Comparison of ENCODE assay signal across 9 mouse cellular contexts in genomic region chr2:118762784-118763148, GRCm38 (mm10). TPM values are rescaled to one million over a fixed set of nuclear protein-coding genes. Genes with fewer than 3 reads are reported as not detected.
DNase-seq lines count a peak whose midpoint lies in the region; ATAC-seq lines count a peak whose summit lies in the region.
"Had no signal": no experiment of that assay in that cellular context is flagged by ENCODE, and none has a peak within 500 bp of the region (broad histone marks: within the 10 kb centered on the region; RNA-seq: fewer than 3 reads in every experiment).

No protein-coding gene starts in this region.

- H3K4me1 ChIP-seq in kidney, embryonic 16.5 days (ENCODE audit: insufficient read depth, low read length) = peaks cover 32% of the 10 kb centered on the region
- peaks cover 8% of the 10 kb centered on the region for H3K4me1 ChIP-seq in embryonic facial prominence, embryonic 11.5 days (ENCODE audit: control insufficient read depth, insufficient read depth, low read length)
- peaks cover 49% of the 10 kb centered on the region for H3K4me1 ChIP-seq in intestine, embryonic 16.5 days (ENCODE audit: control insufficient read depth, insufficient read depth, low read length)
- H3K4me1 ChIP-seq in neural tube, embryonic 12.5 days = peaks cover 29% of the 10 kb centered on the region

- no peak; the same call in 1 of the 2 replicates for ATAC-seq in kidney, embryonic 16.5 days (ENCODE audit: low FRiP score, low TSS enrichment)
- ATAC-seq in embryonic facial prominence, embryonic 11.5 days (replicated peaks; ENCODE audit: insufficient number of reproducible peaks, low FRiP score, low TSS enrichment, low read depth) = no peak
- no peak for ATAC-seq in intestine, embryonic 16.5 days
- ATAC-seq in neural tube, embryonic 12.5 days (ENCODE audit: low FRiP score, low read depth) = 0 out of 2 replicates have a peak, but pooled peaks have one; percentile 1

- H3K4me3 ChIP-seq in kidney, embryonic 16.5 days (ENCODE audit: low read length) = peak overlapping the region; percentile 34
- no peak overlapping the region for H3K4me3 ChIP-seq in embryonic facial prominence, embryonic 11.5 days (ENCODE audit: low read depth, low read length)
- peak overlapping the region; percentile 31 for H3K4me3 ChIP-seq in intestine, embryonic 16.5 days (ENCODE audit: low read length)
- 0 out of 2 replicates have a peak overlapping the region, but pooled peaks have one; percentile 12 for H3K4me3 ChIP-seq in neural tube, embryonic 12.5 days

- H3K27ac ChIP-seq in kidney, embryonic 16.5 days (ENCODE audit: low read length) = peak overlapping the region; percentile 94
- 0 out of 2 replicates have a peak overlapping the region, but pooled peaks have one; percentile 48 for H3K27ac ChIP-seq in embryonic facial prominence, embryonic 11.5 days (replicated peaks; ENCODE audit: low read depth, low read length)
- peak overlapping the region; percentile 93 for H3K27ac ChIP-seq in intestine, embryonic 16.5 days (ENCODE audit: low read length)
- peak overlapping the region; percentile 94 for H3K27ac ChIP-seq in neural tube, embryonic 12.5 days

- WGBS in kidney, embryonic 16.5 days = 12% methylated on average over 10 of the region's 10 CpGs
- 10% methylated on average over 10 of the region's 10 CpGs for WGBS in embryonic facial prominence, embryonic 11.5 days
- WGBS in intestine, embryonic 16.5 days = 15% methylated on average over 10 of the region's 10 CpGs
- WGBS in neural tube, embryonic 12.5 days = 16% methylated on average over 10 of the region's 10 CpGs

- H3K9ac ChIP-seq in kidney, embryonic 16.5 days (replicated peaks; ENCODE audit: low read length) = peak overlapping the region; percentile 27; the same call in 1 of the 2 replicates
- peak overlapping the region; percentile 55 for H3K9ac ChIP-seq in embryonic facial prominence, embryonic 11.5 days (replicated peaks; ENCODE audit: low read length)
- peak overlapping the region; percentile 68 for H3K9ac ChIP-seq in intestine, embryonic 16.5 days (ENCODE audit: low read depth, low read length)
- H3K9ac ChIP-seq in neural tube, embryonic 12.5 days = peak overlapping the region; percentile 51; the same call in 1 of the 2 replicates

- peak overlapping the region; percentile 58 for H3K4me2 ChIP-seq in kidney, embryonic 16.5 days (replicated peaks; ENCODE audit: low read depth, low read length)
- H3K4me2 ChIP-seq in embryonic facial prominence, embryonic 11.5 days (ENCODE audit: low read depth, low read length) = peak overlapping the region; percentile 28
- H3K4me2 ChIP-seq in intestine, embryonic 16.5 days (ENCODE audit: low read depth, low read length) = peak overlapping the region; percentile 59; the same call in 1 of the 2 replicates
- peak overlapping the region; percentile 52 for H3K4me2 ChIP-seq in neural tube, embryonic 12.5 days (replicated peaks)

- no peaks in the 10 kb centered on the region for H3K9me3 ChIP-seq in kidney, embryonic 16.5 days (ENCODE audit: low read length)
- no peaks in the 10 kb centered on the region for H3K9me3 ChIP-seq in embryonic facial prominence, embryonic 11.5 days (replicated peaks; ENCODE audit: control insufficient read depth, low read length)
- H3K9me3 ChIP-seq in intestine, embryonic 16.5 days (ENCODE audit: control insufficient read depth, low read length) = no peaks in the 10 kb centered on the region
- no peaks in the 10 kb centered on the region for H3K9me3 ChIP-seq in neural tube, embryonic 12.5 days

- H3K27me3 ChIP-seq in kidney, embryonic 16.5 days (ENCODE audit: insufficient read depth, low read length) = no peaks in the 10 kb centered on the region
- 0 out of 2 replicates have a peak, but pooled peaks cover 4% of the 10 kb centered on the region for H3K27me3 ChIP-seq in embryonic facial prominence, embryonic 11.5 days (ENCODE audit: control insufficient read depth, insufficient read depth, low read length)
- H3K27me3 ChIP-seq in intestine, embryonic 16.5 days (replicated peaks; ENCODE audit: control insufficient read depth, insufficient read depth, low read length) = no peaks in the 10 kb centered on the region
- peaks cover 4% of the 10 kb centered on the region; the same call in 1 of the 2 replicates for H3K27me3 ChIP-seq in neural tube, embryonic 12.5 days (replicated peaks)

- DNase-seq in kidney, postnatal 36 days = no peak
- no peak for DNase-seq in embryonic facial prominence, embryonic 11.5 days (ENCODE audit: low spot score)
- DNase-seq in layer of hippocampus, postnatal 36 days = no peak
- DNase-seq in urinary bladder, postnatal 4 days (ENCODE audit: low spot score in 2 of 2) = no peak
- no peak for DNase-seq in thymus, postnatal 14 days

- H3K36me3 ChIP-seq in kidney, embryonic 16.5 days (ENCODE audit: insufficient read depth, low read length) = no peaks in the 10 kb centered on the region
- no peaks in the 10 kb centered on the region for H3K36me3 ChIP-seq in embryonic facial prominence, embryonic 11.5 days (replicated peaks; ENCODE audit: control insufficient read depth, insufficient read depth, low read depth, low read length)
- H3K36me3 ChIP-seq in intestine, embryonic 16.5 days (ENCODE audit: control insufficient read depth, insufficient read depth, low read length) = no peaks in the 10 kb centered on the region
- H3K36me3 ChIP-seq in neural tube, embryonic 12.5 days = no peaks in the 10 kb centered on the region

RNA-seq across cellular contexts. Expression of gene Ccdc9b, which starts 0.3 kb away (rescaled TPM):
- polyA plus RNA-seq in kidney, embryonic 16.5 days (2015; fragmentation: Nextera tagmentation; extraction: Ambion mirVana) = 1.3 and 1.4 TPM in 2 replicates
- polyA plus RNA-seq in embryonic facial prominence, embryonic 11.5 days (2014; fragmentation: Nextera tagmentation; extraction: Ambion mirVana) = 0.52 and 0.66 TPM in 2 replicates
- polyA plus RNA-seq in intestine, embryonic 16.5 days (2015; fragmentation: Nextera tagmentation; extraction: Ambion mirVana) = 0.93 and 1.2 TPM in 2 replicates
- polyA plus RNA-seq in neural tube, embryonic 12.5 days (2016; fragmentation: Nextera tagmentation; extraction: Ambion mirVana) = 1.6 and 1.9 TPM in 2 replicates
- 1 to 10 TPM; 6.4 to 6.5 TPM for total RNA-seq in layer of hippocampus, postnatal 36 days (2021)

RNA-seq across cellular contexts. Expression of gene Phgr1, which starts 9.8 kb away (rescaled TPM):
- not detected in 2 replicates for polyA plus RNA-seq in kidney, embryonic 16.5 days (2015; fragmentation: Nextera tagmentation; extraction: Ambion mirVana)
- not detected in 2 replicates for polyA plus RNA-seq in embryonic facial prominence, embryonic 11.5 days (2014; fragmentation: Nextera tagmentation; extraction: Ambion mirVana)
- polyA plus RNA-seq in intestine, embryonic 16.5 days (2015; fragmentation: Nextera tagmentation; extraction: Ambion mirVana) = 66.6 and 66.9 TPM in 2 replicates
- polyA plus RNA-seq in neural tube, embryonic 12.5 days (2016; fragmentation: Nextera tagmentation; extraction: Ambion mirVana) = not detected in 2 replicates
- total RNA-seq in layer of hippocampus, postnatal 36 days (2021) = not detected
- total RNA-seq: adrenal gland, postnatal 10 days had no signal

RNA-seq across cellular contexts. Expression of gene Disp2, which starts 16.8 kb away (rescaled TPM):
- 0.46 and 0.81 TPM in 2 replicates for polyA plus RNA-seq in kidney, embryonic 16.5 days (2015; fragmentation: Nextera tagmentation; extraction: Ambion mirVana)
- 1.5 and 1.8 TPM in 2 replicates for polyA plus RNA-seq in embryonic facial prominence, embryonic 11.5 days (2014; fragmentation: Nextera tagmentation; extraction: Ambion mirVana)
- polyA plus RNA-seq in intestine, embryonic 16.5 days (2015; fragmentation: Nextera tagmentation; extraction: Ambion mirVana) = 2.2 and 2.3 TPM in 2 replicates
- polyA plus RNA-seq in neural tube, embryonic 12.5 days (2016; fragmentation: Nextera tagmentation; extraction: Ambion mirVana) = 21.7 and 24.0 TPM in 2 replicates
- 100 to 1,000 TPM; 267 to 273 TPM for total RNA-seq in layer of hippocampus, postnatal 36 days (2021)

RNA-seq across cellular contexts. Expression of gene Inafm2, which starts 17.2 kb away (rescaled TPM):
- polyA plus RNA-seq in kidney, embryonic 16.5 days (2015; fragmentation: Nextera tagmentation; extraction: Ambion mirVana) = 15.2 and 16.3 TPM in 2 replicates
- polyA plus RNA-seq in embryonic facial prominence, embryonic 11.5 days (2014; fragmentation: Nextera tagmentation; extraction: Ambion mirVana) = 22.8 and 25.8 TPM in 2 replicates
- polyA plus RNA-seq in intestine, embryonic 16.5 days (2015; fragmentation: Nextera tagmentation; extraction: Ambion mirVana) = 21.9 and 24.1 TPM in 2 replicates
- polyA plus RNA-seq in neural tube, embryonic 12.5 days (2016; fragmentation: Nextera tagmentation; extraction: Ambion mirVana) = 25.2 and 25.4 TPM in 2 replicates
- 10 to 100 TPM; 64.8 to 66.9 TPM for total RNA-seq in layer of hippocampus, postnatal 36 days (2021)

RNA-seq across cellular contexts. Expression of gene Plcb2, which starts 34.5 kb away (rescaled TPM):
- 1.4 and 1.7 TPM in 2 replicates for polyA plus RNA-seq in kidney, embryonic 16.5 days (2015; fragmentation: Nextera tagmentation; extraction: Ambion mirVana)
- 0.22 and 0.40 TPM in 2 replicates for polyA plus RNA-seq in embryonic facial prominence, embryonic 11.5 days (2014; fragmentation: Nextera tagmentation; extraction: Ambion mirVana)
- polyA plus RNA-seq in intestine, embryonic 16.5 days (2015; fragmentation: Nextera tagmentation; extraction: Ambion mirVana) = 0.99 and 1.3 TPM in 2 replicates
- polyA plus RNA-seq in neural tube, embryonic 12.5 days (2016; fragmentation: Nextera tagmentation; extraction: Ambion mirVana) = 0.41 and 1.1 TPM in 2 replicates
- total RNA-seq in layer of hippocampus, postnatal 36 days (2021) = 1 to 10 TPM; 2.3 to 2.5 TPM

Comparison
In these comparisons a context has a peak if more than half of its experiments do, and no peak if none do; other contexts are left out.
1. RNA of gene Phgr1, which starts 9.8 kb away (polyA plus RNA-seq): 66.6 to 66.9 TPM in intestine, embryonic 16.5 days; not detected in neural tube, embryonic 12.5 days, not detected in kidney, embryonic 16.5 days and not detected in embryonic facial prominence, embryonic 11.5 days; every median in the first group is over 10 times any median in the second.
2. Peak in every context shown above with its lines, with median percentiles within 50 percentile points of each other: H3K27ac ChIP-seq, H3K4me2 ChIP-seq and H3K9ac ChIP-seq.